Mouse (Mus musculus): ENCODE measurements around the gene Gcnt4.
"Not testable (repeated sequence)": the region's sequence is repeated elsewhere in the genome, so short reads cannot be mapped to it uniquely, and the experiment has no call there.

DNA sequence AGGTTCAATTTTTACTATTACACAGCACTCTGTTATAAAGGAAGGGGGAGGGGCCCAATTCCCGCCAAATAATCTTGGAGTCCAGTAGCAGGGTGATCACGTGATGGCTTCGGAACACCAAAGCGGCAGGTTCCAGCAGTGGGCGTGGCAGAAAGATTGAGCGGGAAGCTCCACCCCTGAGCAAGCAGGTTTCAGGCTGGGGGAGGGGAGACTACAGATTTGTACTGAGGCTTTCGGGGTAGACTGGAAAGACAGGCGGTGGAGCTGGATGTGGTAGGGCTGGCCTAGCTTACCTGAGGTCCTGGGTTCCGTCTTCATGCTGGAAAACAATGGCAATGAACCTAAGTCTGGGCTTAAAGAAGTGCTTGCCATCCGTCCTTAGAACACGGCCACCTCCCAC, 17.0 kb downstream of the Gcnt4 start:
- not testable (repeated sequence) for TF ChIP-seq TAL1, GATA1 (IDR thresholded peaks at IDR 0.05; ENCODE audit: low read length)
